Mouse (Mus musculus) granulocyte monocyte progenitor cell, adult 5-6 weeks (primary cell): ENCODE results near the gene Prkacb. TPM values are rescaled to one million over a fixed set of nuclear protein-coding genes. Genes with fewer than 3 reads are reported as not detected.
A peak's percentile ranks its signal among the peaks of the same experiment; 100 is the strongest.

ENCODE experiments used
- ATAC-seq: replicated peaks from 2 replicates; pipeline ENCODE4 v1.8.0; 2016; ENCODE audit warnings: mild to moderate bottlenecking, moderate TSS enrichment, inconsistent platforms; ENCODE audit not compliant: poor library complexity, severe bottlenecking
- total RNA-seq, 2 experiments: library from RNA; stranded (forward) in 1 of 2; stranded (reverse) in 1 of 2; fragments of 200-712, 200-1000 nt in 1 of 2; fragments of >200 nt in 1 of 2; fragmentation: Nextera tagmentation in 1 of 2; gene quantifications; 2 replicates each; pipeline ENCODE4 v1.2.3; 2014 to 2017

The Prkacb gene
- total RNA-seq (2014; fragmentation: Nextera tagmentation) (59.3 and 64.8 TPM in 2 replicates), total RNA-seq (2017) (78.1 and 85.3 TPM in 2 replicates)

DNA sequence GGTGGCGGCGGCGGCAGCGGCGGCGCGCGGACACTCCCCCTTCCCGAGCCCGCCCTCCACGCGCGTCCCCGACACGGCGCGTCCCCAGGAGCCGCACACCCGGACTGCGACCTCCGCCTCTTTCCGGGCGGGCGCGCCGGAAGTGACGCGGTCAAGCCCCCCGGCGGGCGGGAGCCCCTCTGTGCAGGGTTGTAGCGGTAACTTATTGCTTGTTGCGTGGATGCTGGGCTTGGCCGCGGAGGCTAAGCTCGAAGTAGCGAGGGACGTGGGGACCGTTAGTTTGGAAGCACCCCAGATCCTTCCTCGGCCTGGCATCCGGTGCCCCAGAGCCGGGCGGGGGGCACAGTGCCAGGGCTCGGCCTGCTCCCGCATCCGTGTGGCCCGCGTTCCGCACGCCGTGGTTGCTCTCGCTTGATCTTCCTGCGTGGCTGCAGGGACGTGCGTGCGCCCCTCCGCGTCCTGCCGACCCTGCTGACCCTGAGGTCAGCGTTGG is at the start of gene Prkacb:
TSS of gene Prkacb (minus strand) at position 90 of the 493 bp plus-strand sequence.
- peak; percentile 86 for ATAC-seq

DNA sequence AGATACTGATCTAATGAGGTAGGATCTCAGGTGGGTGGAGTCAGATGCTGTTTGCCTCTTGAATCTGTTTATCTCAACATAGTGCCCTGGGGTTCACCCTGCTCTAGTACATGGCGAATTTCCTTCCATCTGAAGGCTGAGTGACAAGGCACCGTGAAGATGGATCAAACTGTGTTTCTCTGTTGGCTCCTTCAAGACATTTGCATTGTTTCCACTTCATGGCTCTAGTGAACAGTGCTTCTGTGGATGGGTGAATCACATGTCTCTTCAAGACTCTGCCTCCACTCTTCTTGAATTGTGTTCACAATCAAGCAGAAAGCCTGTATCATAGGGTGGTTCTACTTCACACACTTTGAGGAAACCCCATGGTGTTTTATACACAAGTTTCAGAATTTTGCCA is 47.5 kb upstream of the Prkacb start:
- no peak for ATAC-seq

- ATAC-seq = no peak
Measured at GRCm38 (mm10) chr3:146857373-146857772, 44.6 kb upstream of the Prkacb start.

GRCm38 (mm10) chr3:146854473-146855087 is 41.8 kb upstream of the Prkacb start:
- no peak for ATAC-seq

DNA sequence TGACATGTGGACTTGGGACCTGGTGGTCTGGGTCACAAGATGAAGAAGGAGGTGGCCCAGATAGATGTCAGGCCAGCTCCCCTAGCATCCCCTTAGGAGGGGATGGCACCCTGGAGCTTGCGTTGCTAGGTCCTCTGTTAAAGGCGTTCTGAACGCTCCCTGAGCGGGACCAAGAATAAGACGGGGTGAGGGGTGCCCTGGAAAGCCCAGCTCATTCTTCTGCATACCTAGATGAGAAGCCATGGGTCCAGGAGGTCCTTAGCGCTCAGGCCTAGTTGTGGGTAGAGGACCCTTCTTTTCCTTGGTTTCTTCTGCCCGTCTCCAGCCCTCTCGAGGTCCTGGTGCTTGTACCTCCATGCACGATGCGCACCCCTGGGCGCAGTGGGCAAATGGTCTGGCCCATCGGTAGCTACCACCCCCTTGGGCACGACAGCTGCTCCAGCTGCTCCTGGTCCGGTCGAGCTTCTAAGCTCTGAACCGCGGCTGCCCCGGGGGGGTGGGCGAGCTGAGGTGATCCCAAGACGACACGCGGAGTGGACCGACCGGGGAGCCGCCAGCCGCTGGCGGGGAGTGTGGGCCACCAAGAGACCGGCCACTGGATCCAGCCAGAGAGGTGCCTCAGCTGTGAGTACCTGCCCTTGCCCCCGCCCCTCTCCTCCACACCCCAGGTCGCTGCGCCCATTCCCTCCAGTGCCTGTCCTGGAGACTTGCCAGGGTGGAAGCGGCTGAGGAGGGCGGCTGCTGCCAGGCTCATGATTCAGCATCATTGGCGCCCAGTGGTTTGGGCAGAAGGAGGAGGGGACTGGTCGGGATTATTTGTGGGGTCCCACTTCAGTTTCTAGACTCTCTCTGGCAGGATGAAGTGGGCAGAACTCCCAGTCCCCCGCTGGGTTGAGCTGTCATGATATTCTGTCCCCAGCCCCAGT is 39.4 kb upstream of the Prkacb start, which contains the start of gene Ttll7:
TSS of gene Ttll7 (plus strand) at position 402 of the 926 bp plus-strand sequence.
- ATAC-seq = peak; percentile 96

GRCm38 (mm10) chr3:146849360-146849759 is 36.6 kb upstream of the Prkacb start:
- no peak for ATAC-seq

DNA sequence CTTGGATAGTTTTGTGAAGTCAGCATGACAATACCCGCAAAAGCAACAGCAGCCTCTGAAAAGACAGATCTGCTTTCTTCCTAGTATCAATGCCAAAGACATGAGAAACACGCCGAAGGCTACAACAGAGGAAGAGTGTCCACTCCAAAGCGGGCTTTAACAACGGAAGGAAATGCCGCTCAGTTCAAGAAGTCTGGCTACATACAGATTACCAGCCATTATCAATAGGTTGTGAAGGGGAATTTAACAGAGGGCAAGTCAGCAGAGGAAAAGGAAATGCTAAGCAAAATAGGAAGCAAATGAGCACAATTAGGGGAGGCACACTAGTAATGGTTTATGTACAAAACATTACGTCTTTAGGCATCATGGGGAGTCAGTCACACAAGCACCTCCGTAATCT is 35.3 kb upstream of the Prkacb start:
- ATAC-seq = no peak

DNA sequence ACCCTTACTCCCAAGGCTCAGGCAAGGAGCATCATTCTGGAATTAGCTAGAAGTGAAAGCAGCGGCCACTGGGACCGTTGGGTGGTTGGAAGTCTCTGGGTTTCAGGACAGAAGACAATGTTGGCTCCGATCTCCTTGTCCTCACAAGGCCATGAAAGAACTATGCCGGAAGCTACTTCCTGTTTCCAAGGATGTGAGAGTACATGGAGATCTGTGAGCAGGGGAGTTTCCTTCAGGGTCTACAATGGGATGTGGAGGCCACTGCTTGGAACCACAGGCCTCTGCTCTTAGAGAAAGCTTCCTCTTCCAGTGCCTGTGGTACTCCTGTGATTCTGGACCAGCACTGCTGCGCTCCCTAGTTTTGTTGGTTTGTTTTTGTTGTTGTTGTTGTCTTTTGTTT is 33.4 kb upstream of the Prkacb start:
- ATAC-seq = no peak

DNA sequence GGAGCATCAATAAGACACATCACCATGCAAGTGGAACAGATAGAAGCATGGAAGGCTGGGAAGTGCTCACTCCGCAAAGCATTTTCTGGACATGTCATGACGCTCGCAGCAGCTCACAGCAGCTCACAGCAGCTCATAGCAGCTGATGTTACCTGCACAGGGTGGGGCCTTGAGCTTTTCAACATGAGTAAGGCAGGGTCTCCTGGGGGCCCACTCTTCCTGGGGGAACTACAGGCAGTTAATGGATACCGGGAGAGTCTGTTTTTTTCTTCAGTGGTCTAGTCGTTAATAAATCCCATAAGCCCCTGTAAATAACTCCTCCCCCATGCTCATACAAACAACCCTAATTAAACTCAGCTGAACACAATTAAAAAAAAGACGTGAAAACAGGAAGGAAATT is 30.7 kb upstream of the Prkacb start:
- no peak for ATAC-seq

- no peak for ATAC-seq
Measured at GRCm38 (mm10) chr3:146842766-146843165, 30.0 kb upstream of the Prkacb start.

GRCm38 (mm10) chr3:146820718-146821117 is 7.9 kb upstream of the Prkacb start:
- ATAC-seq = no peak

DNA sequence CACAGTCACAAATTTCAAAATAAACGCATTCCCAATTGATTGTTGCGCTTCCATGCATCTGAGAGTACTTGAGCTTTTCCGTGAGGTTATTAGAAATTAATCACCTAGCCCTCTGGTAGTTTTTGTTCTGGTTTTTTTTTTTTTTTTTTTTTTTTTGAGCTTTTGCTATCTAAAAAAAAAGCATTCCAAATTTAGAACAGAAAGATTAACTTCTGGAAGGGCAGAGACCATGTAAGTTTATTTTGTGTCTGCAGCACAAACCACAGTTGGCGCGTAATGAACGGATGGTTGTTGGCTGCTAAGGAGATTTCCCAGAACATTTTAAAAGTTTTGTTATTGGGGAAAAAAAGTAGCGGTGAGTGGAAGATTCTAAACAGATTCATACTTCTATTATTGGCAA is 834 bp upstream of the Prkacb start:
- ATAC-seq = no peak

- peak; percentile 42 for ATAC-seq
Measured at GRCm38 (mm10) chr3:146812041-146812878, 530 bp downstream of the Prkacb start.

DNA sequence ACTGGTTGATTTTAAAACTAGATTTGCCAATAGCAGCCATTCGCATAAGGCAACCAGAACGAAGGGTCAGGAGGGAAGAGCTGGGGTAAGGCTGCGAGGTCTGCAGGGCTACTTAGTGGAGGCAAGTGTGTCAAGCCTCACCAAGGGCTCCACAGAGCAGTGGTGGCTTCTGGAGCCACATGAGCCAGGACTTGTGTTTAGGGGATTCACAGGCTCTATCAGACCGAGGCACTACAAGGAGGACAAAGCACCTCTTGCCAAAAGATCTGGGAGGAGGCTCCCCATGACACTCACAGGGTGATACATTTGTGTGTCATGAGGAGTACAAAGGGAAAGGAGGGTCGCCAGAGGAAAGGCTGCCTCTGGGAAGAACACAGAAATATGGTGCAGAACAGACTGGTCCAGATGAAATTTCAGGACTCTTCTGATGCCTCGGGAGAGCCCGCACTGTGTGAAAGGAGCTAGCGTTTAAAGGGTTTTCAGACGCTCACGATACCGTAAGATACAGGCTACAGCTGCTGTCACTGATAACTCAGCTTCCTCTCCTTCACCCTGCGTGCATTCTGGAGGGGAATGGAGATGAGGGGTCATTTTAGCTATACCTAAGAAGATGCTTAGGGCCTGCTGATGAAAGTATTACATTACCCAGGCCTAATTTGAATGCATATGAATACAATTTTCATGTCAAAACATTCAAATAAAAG is 19.1 kb downstream of the Prkacb start:
- ATAC-seq = no peak

GRCm38 (mm10) chr3:146792144-146792748 is 20.5 kb downstream of the Prkacb start:
- peak; percentile 46; the same call in 1 of the 2 replicates for ATAC-seq

DNA sequence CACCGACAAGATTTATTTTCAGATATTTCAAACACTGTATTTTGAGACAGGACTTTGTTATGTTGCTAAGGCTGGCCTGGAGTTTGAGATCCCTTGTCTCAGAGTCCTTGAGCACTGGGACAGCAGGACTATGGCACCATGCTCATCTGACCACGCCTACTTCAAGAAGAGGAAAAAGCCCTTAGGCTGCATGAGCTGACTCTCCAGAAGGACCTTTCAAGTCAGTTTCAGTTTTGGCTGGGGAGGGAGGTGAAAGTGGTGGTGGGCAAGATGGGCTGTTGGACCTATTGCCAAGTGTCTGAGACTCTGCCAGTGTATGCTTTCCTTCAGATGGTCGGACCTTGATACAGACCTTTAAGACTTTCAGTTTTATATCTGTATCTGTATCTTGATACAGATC is 28.6 kb downstream of the Prkacb start:
- peak; percentile 77 for ATAC-seq

DNA sequence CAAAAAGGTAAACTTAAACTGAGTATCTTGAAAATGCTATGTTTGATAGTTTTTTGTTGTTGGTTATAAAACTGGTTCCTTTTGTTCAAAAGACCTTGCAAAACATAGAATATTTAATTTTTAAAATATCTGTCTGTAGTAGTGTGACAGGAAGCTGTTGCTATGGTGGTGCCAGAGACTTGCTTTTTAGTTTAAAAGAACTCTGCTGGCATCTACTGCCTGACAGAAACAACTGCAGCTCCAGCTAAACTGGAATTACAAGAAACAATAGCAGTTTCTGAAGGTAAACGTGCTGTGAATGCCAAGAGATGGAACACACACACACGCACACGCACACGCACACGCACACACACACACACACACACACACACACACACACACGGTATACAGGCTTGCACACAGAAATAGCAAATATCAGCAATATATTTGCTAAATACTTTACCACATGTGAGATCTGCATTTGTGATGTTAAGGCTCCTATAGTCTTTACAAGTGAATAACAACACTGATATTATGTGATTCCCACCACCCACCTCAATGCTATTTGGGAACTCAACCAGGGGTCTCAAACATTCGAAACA is 29.1 kb downstream of the Prkacb start:
- peak; percentile 34 for ATAC-seq

DNA sequence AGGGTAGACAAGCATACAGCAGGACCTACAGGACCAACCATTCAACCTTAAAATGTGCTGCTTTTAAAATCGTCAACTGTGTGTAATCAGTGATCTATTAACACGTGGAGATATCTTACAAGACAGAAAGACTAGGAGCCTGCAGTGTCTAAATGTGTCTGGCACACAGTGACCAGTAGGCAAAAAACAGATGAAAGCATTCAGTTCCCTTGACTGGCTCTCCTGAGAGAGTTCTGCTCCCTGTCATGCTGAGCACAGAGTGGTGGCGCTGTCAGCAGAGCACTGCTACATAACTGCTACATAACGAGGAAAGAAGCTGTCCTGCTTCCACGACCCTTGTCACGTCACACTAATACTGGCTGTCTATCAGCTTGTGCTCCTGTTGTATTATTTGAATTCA is 30.2 kb downstream of the Prkacb start:
- no peak for ATAC-seq

DNA sequence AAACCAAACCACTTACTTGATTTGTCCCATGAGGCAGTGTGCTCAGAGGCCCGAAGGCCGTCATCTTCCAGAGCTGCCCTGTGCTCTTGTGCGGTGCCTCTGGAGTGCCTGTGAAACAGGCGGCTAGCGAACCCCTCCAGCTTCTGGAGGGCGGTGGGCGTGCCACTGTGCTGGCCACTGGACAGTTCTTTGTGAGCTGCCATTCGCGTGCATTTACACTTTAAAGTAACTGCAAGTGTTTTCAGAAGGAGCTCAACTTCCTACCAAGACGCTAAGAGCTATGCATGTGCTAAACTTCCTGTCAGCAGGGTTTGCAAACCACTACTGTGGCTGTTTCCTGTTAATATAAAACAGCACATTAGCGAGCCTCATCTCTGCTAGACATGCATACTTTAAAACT is 31.7 kb downstream of the Prkacb start:
- peak; percentile 68 for ATAC-seq
